Mouse (Mus musculus) induced T-regulatory cell, adult 2 months (primary cell): ENCODE measurements around the gene Adnp.

Source experiments
- DNase-seq: peaks from one replicate; pipeline ENCODE4 v3.0.0-alpha.2; 2012; ENCODE audit warnings: low read depth

Gene Adnp

DNA sequence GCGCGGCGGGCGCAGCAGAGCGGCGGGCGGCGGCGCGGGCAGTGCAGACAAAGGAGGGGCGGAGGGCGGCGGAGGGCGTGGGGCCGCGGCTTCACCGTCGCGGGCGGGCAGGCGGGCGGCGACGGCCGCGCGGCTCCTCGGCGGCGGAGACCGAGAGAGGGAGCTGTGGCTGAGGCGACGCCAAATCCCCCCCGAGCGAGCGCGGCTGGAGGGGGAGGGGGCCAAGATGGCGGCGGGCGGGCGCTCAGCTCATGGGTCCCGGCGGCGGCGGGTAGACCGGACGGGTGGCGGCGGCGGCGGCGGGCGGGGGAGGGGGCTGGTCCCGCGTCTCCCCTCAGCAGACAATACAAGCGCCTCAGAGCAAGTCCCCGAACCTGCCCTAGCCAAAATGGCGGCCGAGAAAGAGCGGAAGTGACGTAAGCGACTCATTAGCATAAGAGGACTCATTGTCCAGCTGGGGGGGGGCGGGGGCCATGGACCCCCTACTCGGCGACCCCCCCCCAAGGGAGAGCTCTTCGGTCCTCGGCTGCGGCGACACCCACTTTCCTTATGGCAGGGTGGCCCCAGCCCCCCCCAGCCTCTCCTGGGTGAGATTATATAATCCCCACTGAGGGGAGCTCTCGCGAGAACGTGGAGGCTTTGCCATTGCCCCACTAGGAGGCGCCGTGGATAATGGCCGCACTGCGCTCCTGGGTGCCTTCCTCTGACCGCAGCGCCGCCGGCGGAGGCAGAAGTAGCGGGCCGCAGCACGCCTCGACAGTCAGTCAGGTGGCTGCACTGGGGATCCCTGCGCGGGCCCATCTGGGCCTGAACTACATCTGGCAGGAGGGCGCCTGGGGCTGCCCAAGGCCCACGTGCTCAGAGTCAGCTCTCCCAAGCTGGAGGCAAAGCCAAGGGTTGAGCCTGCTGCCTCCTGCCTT, at the start of gene Adnp:
TSS of gene Adnp (minus strand) at position 388 of the 920 bp plus-strand sequence.
- DNase-seq = peak; percentile 98

DNA sequence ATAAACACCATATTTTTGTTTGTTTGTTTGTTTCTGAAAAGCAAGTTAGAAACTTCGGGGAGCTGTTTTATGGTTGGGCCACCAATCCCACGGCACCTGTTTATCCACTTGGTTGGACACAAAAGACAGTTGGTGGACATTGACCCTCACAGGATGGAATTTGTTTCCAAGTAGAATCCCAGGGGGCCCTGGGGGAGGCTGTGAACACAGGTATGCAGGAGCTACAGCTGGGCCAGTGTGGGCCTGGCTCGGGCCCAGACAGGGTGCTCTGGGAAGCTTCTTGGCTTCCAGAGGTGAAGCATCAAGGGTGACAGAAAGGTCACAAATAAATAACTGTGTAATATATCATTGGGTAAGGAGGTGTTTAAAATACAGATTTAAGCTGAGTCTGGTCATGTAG, 49.6 kb upstream of the Adnp start:
- DNase-seq = no peak

GRCm38 (mm10) chr2:168253822-168254221, 46.9 kb upstream of the Adnp start:
- no peak for DNase-seq

DNA sequence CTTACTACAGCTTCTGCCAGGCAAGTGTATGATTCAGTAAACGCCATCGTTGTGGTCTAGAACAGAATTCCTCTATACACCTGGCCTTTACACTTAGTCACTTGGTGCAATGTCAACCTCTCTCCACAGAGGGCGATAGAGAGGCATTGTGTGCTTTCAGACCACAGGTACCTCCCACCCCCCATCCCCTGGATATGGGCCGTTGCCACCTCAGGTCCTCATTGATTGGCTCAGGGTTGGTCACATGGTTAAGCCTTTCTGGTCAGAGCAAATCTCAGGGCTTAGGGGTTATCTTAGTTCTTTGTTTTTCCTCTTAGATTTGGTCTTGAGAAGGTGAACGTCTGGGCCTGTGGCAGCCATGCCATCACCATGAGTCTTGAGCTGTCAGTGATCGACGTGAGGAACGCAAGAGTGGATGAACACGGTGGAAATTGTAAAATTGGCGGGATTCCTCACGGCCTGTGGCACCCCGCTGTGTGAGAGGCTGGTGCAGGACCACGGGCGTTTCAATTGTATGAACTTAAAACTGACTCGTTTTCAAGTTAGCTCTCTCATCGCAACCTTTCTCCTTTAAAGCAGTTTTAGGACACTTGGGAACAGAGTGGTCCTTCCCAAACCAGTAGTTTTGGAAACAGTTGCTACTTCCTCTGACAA, 45.9 kb upstream of the Adnp start:
- DNase-seq = peak; percentile 76

GRCm38 (mm10) chr2:168250270-168250669, 43.4 kb upstream of the Adnp start:
- DNase-seq = peak; percentile 94

- peak; percentile 66 for DNase-seq
These were observed 41.9 kb upstream of the Adnp start for GRCm38 (mm10) chr2:168248856-168249245.

DNA sequence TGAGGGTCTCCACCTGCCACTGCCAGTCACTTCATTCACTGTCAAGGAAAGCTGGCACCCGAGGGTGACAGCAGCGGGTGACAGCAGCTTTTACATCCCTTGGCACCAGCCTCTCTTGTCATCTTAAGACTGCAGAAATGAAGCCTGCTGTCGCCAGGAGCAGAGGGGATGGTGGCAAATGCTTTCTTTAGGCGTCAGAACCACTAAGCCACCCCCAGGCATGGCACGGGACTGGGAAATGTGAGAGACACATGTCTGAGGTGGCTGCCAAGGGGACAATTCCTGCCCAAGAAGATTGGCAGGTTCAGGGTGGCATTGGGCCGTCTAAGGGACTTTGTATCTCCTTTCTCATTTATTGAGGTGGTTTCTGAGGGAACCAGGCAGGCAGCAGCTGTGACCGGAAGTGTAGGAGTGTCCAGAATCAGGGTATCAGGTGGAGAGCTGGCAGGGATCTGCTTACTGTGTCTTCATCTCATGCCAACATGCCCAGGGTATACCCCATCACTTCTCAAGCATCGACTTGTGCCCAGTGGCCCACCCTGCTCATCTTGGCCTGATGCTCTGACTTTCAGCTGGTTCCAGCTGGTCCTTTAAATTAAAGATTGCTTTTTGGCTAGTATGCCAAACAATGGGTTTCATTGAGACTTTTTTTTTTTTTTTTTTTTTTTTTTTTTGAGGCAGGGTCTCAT, 41.4 kb upstream of the Adnp start:
- DNase-seq = no peak

DNA sequence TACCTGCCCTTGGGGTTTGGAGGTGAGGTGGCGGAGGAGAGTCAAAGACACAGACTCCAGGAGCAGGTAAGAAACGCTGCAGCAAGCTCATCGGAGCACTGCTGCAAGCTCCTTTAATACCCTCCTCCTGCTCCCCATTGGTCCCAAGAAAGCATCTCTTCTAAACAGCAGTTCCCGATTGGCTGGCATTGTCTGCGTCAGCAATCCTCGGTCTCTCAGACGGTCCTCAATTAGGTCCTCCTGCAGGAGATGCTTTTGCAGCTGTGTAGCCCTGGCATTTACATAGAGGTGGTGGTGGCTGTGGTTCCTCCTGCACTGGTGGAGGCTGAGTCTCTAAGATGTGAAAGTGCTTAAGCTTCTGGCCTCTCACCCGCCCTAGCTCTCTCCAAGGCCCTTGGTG, 38.7 kb upstream of the Adnp start:
- DNase-seq = no peak

GRCm38 (mm10) chr2:168243278-168243677, 36.4 kb upstream of the Adnp start:
- DNase-seq = no peak

DNA sequence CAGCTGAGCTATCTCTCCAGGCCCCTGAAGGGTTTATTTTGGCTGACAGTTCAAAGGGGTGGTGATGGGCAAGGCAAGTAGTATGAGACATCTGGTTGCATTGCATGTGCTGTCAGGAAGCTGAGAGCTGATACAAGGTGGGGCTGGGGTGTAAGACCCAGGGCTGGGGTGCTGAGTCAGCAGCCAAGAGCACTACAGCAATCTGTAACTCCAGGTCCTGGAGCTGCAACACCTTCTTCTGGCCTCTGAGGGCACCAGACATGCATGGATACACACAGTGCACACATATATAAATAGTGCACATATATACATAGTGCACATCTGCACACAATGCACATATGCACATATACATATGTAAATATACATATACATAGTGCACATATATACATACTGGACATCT, 35.9 kb upstream of the Adnp start:
- DNase-seq = no peak

- DNase-seq = no peak
These were observed 31.4 kb upstream of the Adnp start for GRCm38 (mm10) chr2:168238335-168238734.

- no peak for DNase-seq
These were observed 26.4 kb upstream of the Adnp start for GRCm38 (mm10) chr2:168233286-168233685.

- DNase-seq = no peak
These were observed 24.5 kb upstream of the Adnp start for GRCm38 (mm10) chr2:168231471-168231829.

DNA sequence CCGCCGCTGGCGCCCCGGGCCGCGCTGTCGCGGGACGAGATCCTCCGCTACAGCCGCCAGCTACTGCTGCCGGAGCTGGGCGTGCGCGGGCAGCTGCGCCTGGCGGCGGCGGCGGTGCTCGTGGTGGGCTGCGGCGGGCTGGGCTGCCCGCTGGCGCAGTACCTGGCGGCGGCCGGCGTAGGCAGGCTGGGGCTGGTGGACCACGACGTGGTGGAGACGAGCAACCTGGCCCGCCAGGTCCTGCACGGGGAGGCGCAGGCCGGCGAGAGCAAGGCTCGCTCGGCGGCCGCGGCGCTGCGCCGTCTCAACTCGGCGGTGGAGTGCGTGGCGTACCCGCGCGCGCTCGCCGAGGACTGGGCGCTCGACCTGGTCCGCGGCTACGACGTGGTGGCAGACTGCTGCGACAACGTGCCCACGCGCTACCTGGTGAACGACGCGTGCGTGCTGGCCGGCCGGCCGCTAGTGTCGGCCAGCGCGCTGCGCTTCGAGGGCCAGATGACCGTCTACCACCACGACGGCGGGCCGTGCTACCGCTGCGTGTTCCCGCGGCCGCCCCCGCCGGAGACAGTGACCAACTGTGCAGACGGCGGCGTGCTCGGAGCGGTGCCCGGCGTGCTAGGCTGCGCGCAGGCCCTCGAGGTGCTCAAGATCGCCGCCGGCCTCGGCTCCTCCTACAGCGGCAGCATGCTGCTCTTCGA, 24.0 kb upstream of the Adnp start:
- peak; percentile 48 for DNase-seq

DNA sequence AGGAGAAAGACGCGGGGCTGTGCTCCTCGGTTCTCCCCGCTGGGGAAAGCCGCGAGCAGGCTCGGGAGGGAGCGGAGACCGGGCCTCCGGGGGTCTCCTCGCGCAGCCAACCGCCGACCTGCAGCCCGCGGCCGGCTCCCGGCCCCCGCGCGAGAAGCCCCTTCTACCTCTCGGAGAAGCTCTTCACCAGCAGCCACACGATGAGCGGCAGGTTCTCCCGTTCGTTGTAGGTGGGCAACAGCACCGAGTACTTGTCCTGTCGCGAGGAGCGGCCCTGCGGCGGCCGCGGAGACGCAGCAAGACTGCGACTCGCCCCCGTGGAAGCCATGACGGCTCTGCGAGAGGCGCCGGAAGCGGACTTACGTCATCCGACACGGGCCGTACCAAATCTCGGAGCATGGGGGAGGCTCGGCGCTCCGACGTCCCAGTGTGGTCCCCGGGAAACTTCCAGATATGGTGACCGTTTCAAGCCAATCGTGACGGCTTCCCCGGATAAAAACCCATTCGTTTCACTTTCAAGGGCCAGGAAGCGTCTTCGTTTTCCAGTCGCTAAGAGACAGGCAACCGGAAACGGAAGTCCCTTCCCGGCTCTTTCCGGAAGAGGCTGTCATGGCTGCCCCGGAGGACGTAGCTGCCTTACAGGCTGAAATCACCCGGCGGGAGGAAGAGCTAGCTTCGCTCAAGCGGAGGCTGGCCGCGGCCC, 23.3 kb upstream of the Adnp start, which contains the start of the genes Gm20716, Dpm1 and Mocs3:
TSS of gene Gm20716 (minus strand) at position 339 of the 703 bp plus-strand sequence.
TSS of gene Dpm1 (minus strand) at position 566 of the 703 bp plus-strand sequence.
TSS of gene Mocs3 (plus strand) at position 597 of the 703 bp plus-strand sequence.
- DNase-seq = peak; percentile 96

GRCm38 (mm10) chr2:168229116-168230025, 22.5 kb upstream of the Adnp start:
- DNase-seq = peak; percentile 79

DNA sequence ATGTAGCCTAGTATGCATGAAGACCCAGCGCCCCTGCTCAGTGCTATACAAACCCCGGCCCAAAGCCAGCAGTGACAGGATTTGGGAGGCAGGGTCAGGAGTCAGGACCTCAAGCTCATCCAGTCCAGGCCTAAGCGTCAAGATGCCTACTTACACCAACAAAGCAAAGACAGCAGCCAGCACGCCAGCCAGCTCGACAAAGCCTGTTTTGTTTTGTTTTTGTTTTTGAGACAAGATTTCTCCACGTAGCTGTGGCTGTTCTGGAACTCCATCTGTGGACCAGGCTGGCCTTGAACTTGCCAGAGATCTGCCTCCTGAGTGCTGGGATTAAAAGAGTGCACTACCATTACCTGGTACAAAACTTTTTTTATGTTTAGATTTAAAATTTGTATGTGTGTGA, 16.4 kb upstream of the Adnp start:
- no peak for DNase-seq

DNA sequence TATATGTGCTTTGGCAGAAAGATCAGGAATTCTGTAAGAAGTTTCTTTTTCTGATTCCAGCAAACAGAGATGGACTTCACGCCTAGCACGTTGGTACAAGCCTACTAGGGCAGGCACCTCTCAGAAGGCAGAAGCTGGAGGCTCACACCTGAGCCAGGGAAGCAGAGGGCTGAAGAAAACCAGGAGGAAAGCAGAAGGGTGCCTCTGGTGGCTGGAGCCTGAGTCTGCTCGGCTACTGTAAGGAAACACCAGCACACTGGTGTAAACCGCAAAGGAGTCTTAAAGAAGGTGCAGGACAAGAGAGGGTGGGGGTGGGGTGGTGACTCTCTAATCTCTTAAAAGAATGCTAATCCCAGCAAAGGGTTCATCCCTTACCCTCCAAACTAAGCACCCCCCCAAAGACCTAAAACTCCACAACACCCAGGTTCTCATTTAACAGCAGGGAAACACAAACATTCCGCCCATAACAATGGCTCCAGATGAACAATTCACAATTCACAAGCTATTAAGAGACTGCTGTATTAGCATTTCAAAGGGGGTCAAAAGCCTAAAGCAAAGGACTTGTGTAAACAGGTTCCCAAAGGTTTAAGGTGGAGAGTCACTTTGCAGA, 7.0 kb upstream of the Adnp start:
- DNase-seq = no peak

- no peak for DNase-seq
These were observed 971 bp upstream of the Adnp start for GRCm38 (mm10) chr2:168207883-168208282.
